Mouse (Mus musculus) erythroblast, embryonic 14.5 days (primary cell): Measurements from ENCODE around the gene Trim42. TPM values are rescaled to one million over a fixed set of nuclear protein-coding genes. Genes with fewer than 3 reads are reported as not detected.

Experiments
- H3K27me3 ChIP-seq: 2 replicates; pipeline ENCODE4 v1.6.1; 2012; ENCODE audit warnings: inconsistent platforms; ENCODE audit not compliant: control insufficient read depth
- H3K36me3 ChIP-seq: 2 replicates; pipeline ENCODE4 v1.6.1; 2012; ENCODE audit warnings: mild to moderate bottlenecking, inconsistent platforms; ENCODE audit not compliant: control insufficient read depth
- H3K4me1 ChIP-seq: 2 replicates; pipeline ENCODE4 v1.6.1; 2012; ENCODE audit warnings: inconsistent platforms; ENCODE audit not compliant: control insufficient read depth
- H3K4me3 ChIP-seq: replicated peaks from 2 replicates; pipeline ENCODE3; 2012; ENCODE audit warnings: moderate library complexity, mild to moderate bottlenecking, inconsistent platforms
- H3K9me3 ChIP-seq: 2 replicates; pipeline ENCODE4 v1.6.1; 2012; ENCODE audit warnings: low read length, inconsistent platforms, mixed read lengths; ENCODE audit not compliant: control insufficient read depth
- GATA1 ChIP-seq: IDR thresholded peaks from 2 replicates; pipeline ENCODE4 v1.6.1; 2012; ENCODE audit warnings: low read length, inconsistent platforms, mixed read lengths
- TAL1 ChIP-seq: IDR thresholded peaks from 3 replicates; pipeline ENCODE4 v1.6.1; 2012; ENCODE audit warnings: low read length, inconsistent platforms, mixed read lengths
- polyA plus RNA-seq: library from polyadenylated mRNA; stranded (reverse); fragments of >175 nt; gene quantifications from 2 replicates; pipeline ENCODE4 v1.2.3, GENCODE M21; 2012

Trim42 gene
- not detected in 2 replicates for polyA plus RNA-seq

GRCm38 (mm10) chr9:97369591-97369990 is at the start of gene Trim42:
Trim42 (minus strand) TSS chr9:97369958.
- Histone ChIP-seq H3K4me1 (no peaks in the 10 kb centered on the region), H3K27me3 (no peaks in the 10 kb centered on the region), H3K36me3 (no peaks in the 10 kb centered on the region), H3K9me3 (peaks cover 51% of the 10 kb centered on the region), H3K4me3 (no peak within 1 kb of the TSS)
- TF ChIP-seq TAL1 (no peak), GATA1 (no peak)

- H3K27me3 ChIP-seq: no peaks in the 10 kb centered on the region
Measured at GRCm38 (mm10) chr9:97414876-97415668, 45.3 kb upstream of the Trim42 start.

GRCm38 (mm10) chr9:97408142-97408541 is 38.4 kb upstream of the Trim42 start:
- Histone ChIP-seq H3K4me3 (no peak overlapping the region), H3K36me3 (no peaks in the 10 kb centered on the region), H3K27me3 (no peaks in the 10 kb centered on the region), H3K4me1 (no peaks in the 10 kb centered on the region), H3K9me3 (peaks cover 20% of the 10 kb centered on the region)
- no peak for TF ChIP-seq TAL1
- no peak for TF ChIP-seq GATA1

More at GRCm38 (mm10) chr9:97414876-97415668, 45.3 kb upstream of the Trim42 start:
- no peak overlapping the region for H3K4me3 ChIP-seq
- H3K36me3 ChIP-seq: no peaks in the 10 kb centered on the region
- TF ChIP-seq TAL1: no peak
- H3K4me1 ChIP-seq: no peaks in the 10 kb centered on the region
- peaks cover 25% of the 10 kb centered on the region for H3K9me3 ChIP-seq

- H3K4me1 ChIP-seq: no peaks in the 10 kb centered on the region
- no peak overlapping the region for H3K4me3 ChIP-seq
- H3K9me3 ChIP-seq: peaks cover 29% of the 10 kb centered on the region
- H3K27me3 ChIP-seq: no peaks in the 10 kb centered on the region
- no peak for TF ChIP-seq GATA1
- TF ChIP-seq TAL1: no peak
- H3K36me3 ChIP-seq: no peaks in the 10 kb centered on the region
Measured at GRCm38 (mm10) chr9:97356441-97356840, 13.3 kb downstream of the Trim42 start.

- H3K4me3 ChIP-seq: no peak overlapping the region
- H3K27me3 ChIP-seq: no peaks in the 10 kb centered on the region
- no peaks in the 10 kb centered on the region for H3K4me1 ChIP-seq
- TF ChIP-seq TAL1 (no peak), GATA1 (no peak)
- no peaks in the 10 kb centered on the region for H3K36me3 ChIP-seq
- H3K9me3 ChIP-seq: peaks cover 61% of the 10 kb centered on the region
Measured at GRCm38 (mm10) chr9:97344767-97345297, 24.9 kb downstream of the Trim42 start.

GRCm38 (mm10) chr9:97341772-97342171 is 28.0 kb downstream of the Trim42 start:
- Histone ChIP-seq H3K4me3 (no peak overlapping the region), H3K9me3 (peaks cover 49% of the 10 kb centered on the region), H3K36me3 (no peaks in the 10 kb centered on the region), H3K4me1 (no peaks in the 10 kb centered on the region), H3K27me3 (no peaks in the 10 kb centered on the region)
- TF ChIP-seq TAL1: no peak
- TF ChIP-seq GATA1: no peak

- no peak overlapping the region for H3K4me3 ChIP-seq
- no peaks in the 10 kb centered on the region for H3K4me1 ChIP-seq
- H3K9me3 ChIP-seq: peaks cover 2% of the 10 kb centered on the region
- no peaks in the 10 kb centered on the region for H3K36me3 ChIP-seq
- TF ChIP-seq GATA1 (no peak), TAL1 (no peak)
- H3K27me3 ChIP-seq: no peaks in the 10 kb centered on the region
Measured at GRCm38 (mm10) chr9:97322846-97323245, 46.9 kb downstream of the Trim42 start.

- H3K27me3 ChIP-seq: no peaks in the 10 kb centered on the region
- no peak overlapping the region for H3K4me3 ChIP-seq
- H3K36me3 ChIP-seq: no peaks in the 10 kb centered on the region
- H3K4me1 ChIP-seq: no peaks in the 10 kb centered on the region
- no peak for TF ChIP-seq GATA1
- TF ChIP-seq TAL1: no peak
- H3K9me3 ChIP-seq: peaks cover 2% of the 10 kb centered on the region
Measured at GRCm38 (mm10) chr9:97322120-97322519, 47.6 kb downstream of the Trim42 start.

- no peaks in the 10 kb centered on the region for H3K27me3 ChIP-seq
Measured at GRCm38 (mm10) chr9:97315421-97316055, 54.2 kb downstream of the Trim42 start.

More at GRCm38 (mm10) chr9:97315421-97316055, 54.2 kb downstream of the Trim42 start:
- Histone ChIP-seq H3K4me3 (no peak overlapping the region), H3K9me3 (peaks cover 15% of the 10 kb centered on the region), H3K4me1 (no peaks in the 10 kb centered on the region), H3K36me3 (no peaks in the 10 kb centered on the region)
- TF ChIP-seq TAL1: no peak
- no peak for TF ChIP-seq GATA1
